Mouse (Mus musculus) spleen, adult 2 months (tissue): ENCODE measurements at regions not wholly inside any gene's neighbourhood (a gene's known extent, or its start where the extent isn't known, plus 50 kb on each side); places are given as distances from the start of the nearest gene placed in this dataset.

Source experiments
- CTCF ChIP-seq: fragments of 200-500 bp; IDR thresholded peaks from 2 replicates; pipeline ENCODE4 v1.5.1; 2011; ENCODE audit warnings: mild to moderate bottlenecking, inconsistent platforms; ENCODE audit not compliant: insufficient read depth, insufficient read length, insufficient replicate concordance; ENCODE audit errors: extremely low read depth
- POLR2A ChIP-seq: fragments of 200-500 bp; IDR thresholded peaks from 2 replicates; pipeline ENCODE4 v1.6.1; 2011; ENCODE audit warnings: low read depth, low read length, inconsistent platforms

DNA sequence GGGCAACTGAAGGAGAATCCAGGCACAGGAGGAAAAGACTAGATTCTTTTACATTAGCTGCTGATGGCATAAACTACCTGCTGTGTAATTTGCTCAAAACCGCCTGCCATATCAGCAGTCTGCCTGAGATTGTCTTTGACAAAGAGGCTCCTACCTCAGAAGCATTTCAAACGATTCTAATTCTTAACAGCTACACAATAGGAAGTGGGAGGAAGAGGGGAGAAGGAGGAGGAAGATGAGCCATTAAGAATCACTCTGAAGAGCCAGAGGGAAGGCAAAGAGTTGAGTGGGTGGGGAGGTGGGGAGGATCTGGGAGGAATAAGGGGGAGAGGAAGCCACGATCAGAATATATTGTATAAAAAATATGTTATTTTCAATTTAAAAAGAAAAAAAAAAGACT is 500.9 kb upstream of the Gm10131 start:
- TF ChIP-seq CTCF (no peak), POLR2A (no peak)
